In genomic region chr2:64860113-64860512, GRCm38 (mm10) we compare ENCODE assay signal across 15 mouse cellular contexts.
"Had no signal": no experiment of that assay in that cellular context is flagged by ENCODE, and none has a peak within 500 bp of the region (broad histone marks: within the 10 kb centered on the region; RNA-seq: fewer than 3 reads in every experiment).

No protein-coding gene starts in this region.

- H3K9ac ChIP-seq: kidney, embryonic 15.5 days; liver, embryonic 13.5 days; midbrain, embryonic 15.5 days; neural tube, embryonic 12.5 days; neural tube, embryonic 15.5 days had no signal

- DNase-seq: kidney, adult 8-10 months; kidney, postnatal 10 days; kidney, postnatal 36 days; layer of hippocampus, postnatal 36 days; liver, embryonic 13.5 days; lung, adult 2 months; lung, postnatal 14 days; lung, postnatal 4 days; thymus, adult 18-20 months; thymus, postnatal 36 days had no signal

- ATAC-seq: midbrain, embryonic 15.5 days had no signal

- H3K4me3 ChIP-seq: kidney, embryonic 15.5 days; left cerebral cortex, adult 2 months; liver, embryonic 13.5 days; midbrain, embryonic 15.5 days; neural tube, embryonic 12.5 days; neural tube, embryonic 15.5 days had no signal

- H3K9me3 ChIP-seq: kidney, embryonic 15.5 days; liver, embryonic 13.5 days; midbrain, embryonic 15.5 days; neural tube, embryonic 12.5 days; neural tube, embryonic 15.5 days had no signal

- H3K36me3 ChIP-seq: kidney, embryonic 15.5 days; liver, embryonic 13.5 days; midbrain, embryonic 15.5 days; neural tube, embryonic 12.5 days; neural tube, embryonic 15.5 days had no signal

- H3K4me1 ChIP-seq: kidney, embryonic 15.5 days; liver, embryonic 13.5 days; neural tube, embryonic 12.5 days; neural tube, embryonic 15.5 days had no signal

- H3K27ac ChIP-seq: kidney, embryonic 15.5 days; left cerebral cortex, adult 2 months; liver, embryonic 13.5 days; midbrain, embryonic 15.5 days; neural tube, embryonic 12.5 days; neural tube, embryonic 15.5 days had no signal

- H3K27me3 ChIP-seq: kidney, embryonic 15.5 days; liver, embryonic 13.5 days; midbrain, embryonic 15.5 days; neural tube, embryonic 12.5 days; neural tube, embryonic 15.5 days had no signal

- H3K4me2 ChIP-seq: kidney, embryonic 15.5 days; liver, embryonic 13.5 days; midbrain, embryonic 15.5 days; neural tube, embryonic 12.5 days; neural tube, embryonic 15.5 days had no signal
